Mouse (Mus musculus) neural tube, embryonic 14.5 days (tissue): Measurements from ENCODE around the gene Casp9. TPM values are rescaled to one million over a fixed set of nuclear protein-coding genes. Genes with fewer than 3 reads are reported as not detected.
"Not testable (repeated sequence)": the region's sequence is repeated elsewhere in the genome, so short reads cannot be mapped to it uniquely, and the experiment has no call there.

Source experiments
- ATAC-seq: fragments of 200-750 bp; cut with Nextera tagmentation; 2 replicates; pipeline ENCODE4 v1.8.0; 2017; ENCODE audit warnings: low read depth, mild to moderate bottlenecking, moderate TSS enrichment, moderate library complexity
- H3K27ac ChIP-seq: fragments of 300-500 bp; sonication (generic); 2 replicates; pipeline ENCODE4 v1.5.1; 2014; ENCODE audit warnings: low read depth, mild to moderate bottlenecking, control low read depth, low read length, moderate library complexity, mixed read lengths
- H3K27me3 ChIP-seq: fragments of 300-500 bp; sonication (generic); 2 replicates; pipeline ENCODE4 v1.6.1; 2014; ENCODE audit warnings: low read length; ENCODE audit not compliant: control insufficient read depth, insufficient read depth
- H3K36me3 ChIP-seq: fragments of 300-500 bp; sonication (generic); 2 replicates; pipeline ENCODE4 v1.6.1; 2014; ENCODE audit warnings: low read length, mixed read lengths; ENCODE audit not compliant: control insufficient read depth, insufficient read depth
- H3K4me1 ChIP-seq: fragments of 300-500 bp; sonication (generic); 2 replicates; pipeline ENCODE4 v1.6.1; 2014; ENCODE audit warnings: low read length; ENCODE audit not compliant: control insufficient read depth, insufficient read depth
- H3K4me2 ChIP-seq: fragments of 300-500 bp; sonication (generic); 2 replicates; pipeline ENCODE4 v1.6.1; 2014; ENCODE audit warnings: mild to moderate bottlenecking, low read depth, low read length, control low read depth
- H3K4me3 ChIP-seq: fragments of 300-500 bp; sonication (generic); 2 replicates; pipeline ENCODE4 v1.5.1; 2014; ENCODE audit warnings: low read depth, low read length, control low read depth, mixed read lengths
- H3K9ac ChIP-seq: fragments of 300-500 bp; sonication (generic); replicated peaks from 2 replicates; pipeline ENCODE4 v1.6.1; 2014; ENCODE audit warnings: low read depth, mild to moderate bottlenecking, control low read depth, low read length, mixed read lengths
- H3K9me3 ChIP-seq: fragments of 300-500 bp; sonication (generic); 2 replicates; pipeline ENCODE4 v1.6.1; 2016; ENCODE audit warnings: low read length; ENCODE audit not compliant: control insufficient read depth
- WGBS: fragments of 180-500 bp; shearing (Covaris S2); extraction: QIAGEN DNeasy Blood & Tissue Kit; methylation state at CpG from one replicate; pipeline ENCODE4 v1.1.7; 2014; 5-methylcytosine and 5-hydroxymethylcytosine counted together
- polyA plus RNA-seq: library from polyadenylated mRNA; unstranded; fragments of >200 nt; fragmentation: Nextera tagmentation; extraction: Ambion mirVana; gene quantifications from 2 replicates; pipeline ENCODE4 v1.2.1, GENCODE M21; 2014

Gene Casp9
- polyA plus RNA-seq, 1 experiment from 2014 or later = 17.3 TPM

DNA sequence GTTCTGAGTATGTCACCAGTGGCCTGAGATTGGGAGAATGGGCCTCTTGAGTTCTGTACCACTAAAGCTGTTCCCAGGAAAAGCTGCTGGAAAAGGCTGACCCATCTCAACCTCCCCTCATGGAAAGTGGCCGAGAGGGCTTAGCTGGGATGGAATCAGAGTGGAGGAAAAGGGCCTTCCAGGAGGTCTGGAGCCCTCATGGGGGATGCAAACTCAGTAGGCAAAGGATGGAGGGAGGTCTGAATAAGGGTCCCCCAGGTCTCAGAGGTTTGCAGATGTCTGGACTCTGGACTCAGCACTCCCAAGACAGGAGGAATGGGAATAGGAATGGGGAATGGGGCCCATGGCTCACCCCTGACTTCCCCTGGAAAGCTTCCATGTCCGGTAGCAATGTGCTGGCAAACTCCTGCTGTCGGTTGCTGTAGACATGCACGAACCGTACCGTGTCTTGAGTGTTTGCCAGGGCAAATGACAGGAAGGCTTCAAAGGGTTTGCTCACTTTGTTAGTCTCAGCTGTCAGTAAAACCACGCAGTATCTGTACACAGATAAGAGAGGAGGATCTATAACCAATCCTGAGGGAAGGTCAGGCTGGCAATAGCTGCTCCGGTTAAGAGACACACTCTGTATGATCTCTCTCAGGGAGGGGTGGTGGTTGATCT lies 23.8 kb upstream of the Casp9 start:
- Histone ChIP-seq H3K27me3 (no peaks in the 10 kb centered on the region), H3K9ac (no peak overlapping the region), H3K4me1 (peaks cover 6% of the 10 kb centered on the region; the same call in 1 of the 2 replicates), H3K4me3 (no peak overlapping the region), H3K9me3 (no peaks in the 10 kb centered on the region), H3K27ac (no peak overlapping the region), H3K36me3 (peaks cover 38% of the 10 kb centered on the region), H3K4me2 (no peak overlapping the region)
- ATAC-seq = no peak
- WGBS = 90% methylated on average over 8 of the region's 8 CpGs

DNA sequence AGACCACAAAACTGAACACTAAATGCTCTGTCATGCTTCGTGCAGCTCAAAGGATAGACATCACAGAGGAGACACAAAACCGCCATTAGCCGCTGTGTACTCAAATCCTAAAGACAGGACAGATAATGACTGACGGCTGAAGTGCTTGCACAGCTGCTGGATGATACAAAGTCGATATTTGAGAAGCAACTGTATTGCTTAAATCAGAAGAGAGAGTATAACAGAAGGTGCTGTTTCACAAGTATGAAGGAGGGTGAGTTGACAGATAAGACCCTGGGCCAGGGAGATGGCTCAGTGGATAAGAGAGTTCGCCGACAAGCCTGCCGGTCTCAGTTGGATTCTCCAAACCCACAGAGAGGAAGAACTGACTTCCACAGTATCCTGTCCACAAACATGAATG lies 21.6 kb upstream of the Casp9 start:
- 93% methylated on average over 8 of the region's 8 CpGs for WGBS
- Histone ChIP-seq H3K36me3 (peaks cover 55% of the 10 kb centered on the region), H3K4me1 (peaks cover 2% of the 10 kb centered on the region; the same call in 1 of the 2 replicates), H3K27me3 (no peaks in the 10 kb centered on the region), H3K9me3 (no peaks in the 10 kb centered on the region), H3K4me3 (no peak overlapping the region), H3K4me2 (no peak overlapping the region), H3K9ac (no peak overlapping the region), H3K27ac (no peak overlapping the region)
- no peak for ATAC-seq

DNA sequence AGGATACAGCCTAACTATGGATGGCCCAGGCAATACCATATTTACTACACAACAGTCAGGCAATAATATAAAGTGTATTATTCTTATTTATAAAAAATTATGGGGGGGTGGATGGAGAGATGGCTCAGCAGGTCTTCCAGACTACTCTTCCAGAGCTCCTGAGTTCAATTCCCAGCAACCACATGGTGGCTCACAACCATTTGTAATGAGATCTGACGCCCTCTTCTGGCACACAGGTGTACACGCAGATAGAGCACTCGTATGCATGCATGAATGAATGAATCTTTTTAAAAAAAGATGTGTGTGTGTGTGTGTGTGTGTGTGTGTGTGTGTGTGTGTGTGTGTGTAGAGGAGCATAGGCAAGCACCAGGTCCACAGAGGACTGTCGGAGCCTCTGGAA lies 20.4 kb upstream of the Casp9 start:
- peaks cover 51% of the 10 kb centered on the region for H3K36me3 ChIP-seq
- 89% methylated on average over 4 of the region's 4 CpGs for WGBS
- ATAC-seq, H3K27ac ChIP-seq, H3K4me1 ChIP-seq, H3K4me3 ChIP-seq, H3K27me3 ChIP-seq, H3K9ac ChIP-seq, H3K4me2 ChIP-seq, H3K9me3 ChIP-seq: not testable (repeated sequence)

DNA sequence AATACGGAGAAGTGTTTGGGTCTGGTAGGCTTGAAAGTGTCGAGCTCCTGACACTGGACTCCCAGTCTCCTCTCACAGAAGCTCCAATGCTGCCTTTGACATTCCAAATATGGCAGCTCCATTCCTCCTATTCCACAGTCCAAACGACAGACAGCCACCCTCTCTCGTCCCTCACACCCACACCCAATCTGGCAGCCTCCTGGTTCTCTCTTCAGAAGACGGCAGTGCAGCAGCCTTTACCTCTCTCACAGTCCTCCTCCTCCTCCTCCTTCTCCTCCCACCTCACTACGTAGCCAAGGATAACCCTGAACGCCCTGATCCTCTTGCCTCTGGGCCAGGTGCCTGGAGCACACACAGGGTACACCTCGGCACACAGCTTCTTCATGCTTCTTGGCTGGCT lies 13.6 kb upstream of the Casp9 start:
- no peaks in the 10 kb centered on the region for H3K9me3 ChIP-seq
- ATAC-seq = no peak
- H3K4me2 ChIP-seq = no peak overlapping the region
- no peak overlapping the region for H3K9ac ChIP-seq
- no peaks in the 10 kb centered on the region for H3K27me3 ChIP-seq
- H3K4me1 ChIP-seq = no peaks in the 10 kb centered on the region
- H3K36me3 ChIP-seq = peaks cover 57% of the 10 kb centered on the region
- no peak overlapping the region for H3K4me3 ChIP-seq
- no peak overlapping the region for H3K27ac ChIP-seq
- WGBS = 93% methylated on average over 8 of the region's 8 CpGs

DNA sequence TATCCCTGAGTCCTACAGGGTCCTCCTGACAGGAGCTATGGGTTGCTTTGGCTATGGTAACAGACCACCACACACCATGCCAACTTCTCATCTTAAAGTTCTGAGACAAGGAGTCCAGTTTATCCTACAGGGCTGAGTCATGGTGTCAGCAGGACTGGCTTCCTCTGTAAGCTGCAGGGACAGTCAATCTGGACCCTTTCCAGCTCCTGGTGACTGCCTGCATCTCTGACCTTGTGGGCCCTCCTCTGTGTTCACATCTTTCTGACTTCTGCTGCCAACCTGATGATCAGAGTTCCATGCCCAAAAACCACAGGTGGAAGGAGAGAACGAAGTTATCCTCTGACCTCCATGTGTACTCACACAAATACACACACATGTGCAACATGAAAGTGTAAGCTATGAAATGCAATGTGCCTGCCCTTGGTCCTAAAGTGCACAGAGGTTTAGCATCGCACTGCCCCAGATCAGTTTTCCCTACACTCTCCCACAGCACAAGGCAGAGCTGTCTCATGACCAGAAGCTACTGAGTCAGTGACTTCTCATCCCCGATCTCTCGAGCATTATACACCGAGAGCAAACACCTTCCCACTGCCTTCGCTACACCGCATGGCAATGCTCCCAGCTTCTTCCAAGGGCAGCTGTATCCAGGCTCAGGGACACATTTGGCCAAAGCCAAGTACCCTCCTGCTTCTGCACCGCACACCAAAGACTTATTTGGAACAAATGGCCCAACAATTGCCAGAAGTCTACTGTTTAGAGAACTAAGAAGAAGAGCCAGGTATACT lies 12.0 kb upstream of the Casp9 start:
- Histone ChIP-seq H3K4me1 (no peaks in the 10 kb centered on the region), H3K36me3 (peaks cover 47% of the 10 kb centered on the region), H3K27me3 (no peaks in the 10 kb centered on the region), H3K4me2 (no peak overlapping the region), H3K9me3 (no peaks in the 10 kb centered on the region), H3K9ac (no peak overlapping the region), H3K4me3 (no peak overlapping the region), H3K27ac (no peak overlapping the region)
- ATAC-seq = no peak
- 92% methylated on average over 8 of the region's 8 CpGs for WGBS

DNA sequence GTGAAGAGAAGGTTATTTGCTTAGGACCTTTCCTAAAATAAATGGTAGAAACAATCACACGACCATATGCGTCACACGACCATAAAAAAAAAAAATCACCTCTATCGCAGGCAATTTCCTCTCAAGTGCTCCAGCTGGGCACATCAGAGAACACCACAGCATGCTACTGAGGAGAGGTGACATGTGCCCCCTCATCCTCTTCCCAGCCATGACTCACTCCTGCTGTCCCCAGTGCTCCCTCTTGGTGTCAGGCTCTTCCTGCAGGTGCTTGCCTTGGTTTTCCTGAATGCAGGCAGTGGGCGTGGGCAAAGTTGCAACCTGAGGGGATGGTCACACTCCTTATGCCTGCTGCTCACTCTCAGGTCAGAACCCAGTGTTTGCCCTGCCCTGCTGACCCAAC lies 8.6 kb upstream of the Casp9 start:
- Histone ChIP-seq H3K36me3 (peaks cover 41% of the 10 kb centered on the region), H3K4me2 (no peak overlapping the region), H3K4me1 (peaks cover 3% of the 10 kb centered on the region; the same call in 1 of the 2 replicates), H3K9me3 (no peaks in the 10 kb centered on the region), H3K9ac (no peak overlapping the region), H3K4me3 (no peak overlapping the region), H3K27ac (no peak overlapping the region), H3K27me3 (no peaks in the 10 kb centered on the region)
- WGBS = 82% methylated on average over 5 of the region's 5 CpGs
- ATAC-seq = no peak

DNA sequence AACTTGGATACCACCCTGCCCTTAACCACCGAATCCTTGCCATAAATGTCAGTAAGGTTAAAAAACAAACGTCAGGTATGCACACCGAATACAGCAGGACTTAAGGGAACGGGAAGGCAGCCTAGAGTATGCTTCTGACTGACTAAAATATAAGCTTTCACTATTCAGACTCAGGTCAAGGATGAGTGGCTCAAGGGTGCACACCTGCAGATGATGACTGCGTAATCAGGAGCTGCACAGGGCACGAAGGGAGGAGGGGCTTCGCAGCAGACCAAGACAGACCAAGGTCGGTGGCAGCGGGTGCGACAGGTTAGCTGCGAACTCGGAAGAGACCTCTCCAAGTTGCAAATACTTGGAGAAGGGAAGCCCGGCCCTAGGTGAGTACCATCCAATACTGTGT lies 7.3 kb upstream of the Casp9 start:
- peaks cover 30% of the 10 kb centered on the region for H3K36me3 ChIP-seq
- WGBS = 92% methylated on average over 13 of the region's 13 CpGs
- ATAC-seq = no peak
- peaks cover 5% of the 10 kb centered on the region; the same call in 1 of the 2 replicates for H3K4me1 ChIP-seq
- no peak overlapping the region for H3K4me3 ChIP-seq
- H3K27me3 ChIP-seq = no peaks in the 10 kb centered on the region
- H3K9ac ChIP-seq = no peak overlapping the region
- no peak overlapping the region for H3K4me2 ChIP-seq
- H3K27ac ChIP-seq = no peak overlapping the region
- no peaks in the 10 kb centered on the region for H3K9me3 ChIP-seq

DNA sequence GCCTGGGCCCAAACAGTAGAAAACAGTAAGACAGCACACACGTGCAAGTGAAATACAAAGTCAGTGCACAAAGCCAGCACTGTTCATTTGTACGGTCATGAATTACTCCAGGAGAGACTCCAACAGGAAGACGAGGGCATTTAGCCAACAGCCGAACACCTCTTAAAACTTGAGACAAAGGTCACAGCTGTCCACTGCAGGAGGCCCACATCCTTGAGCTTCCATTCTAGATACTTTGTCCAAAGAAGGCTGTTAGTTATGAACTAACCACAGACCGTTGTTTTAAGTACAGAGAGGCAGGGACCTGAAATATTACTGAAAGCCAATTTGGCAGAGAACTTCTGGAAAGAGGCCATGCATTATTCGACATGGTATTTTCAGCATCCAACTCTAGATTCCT lies 6.4 kb upstream of the Casp9 start:
- H3K4me1 ChIP-seq = peaks cover 5% of the 10 kb centered on the region; the same call in 1 of the 2 replicates
- no peak for ATAC-seq
- peaks cover 22% of the 10 kb centered on the region for H3K36me3 ChIP-seq
- no peak overlapping the region for H3K9ac ChIP-seq
- no peak overlapping the region for H3K4me2 ChIP-seq
- WGBS = 57% methylated on average over 6 of the region's 6 CpGs
- no peak overlapping the region for H3K4me3 ChIP-seq
- H3K27me3 ChIP-seq = no peaks in the 10 kb centered on the region
- H3K27ac ChIP-seq = no peak overlapping the region
- H3K9me3 ChIP-seq = no peaks in the 10 kb centered on the region

DNA sequence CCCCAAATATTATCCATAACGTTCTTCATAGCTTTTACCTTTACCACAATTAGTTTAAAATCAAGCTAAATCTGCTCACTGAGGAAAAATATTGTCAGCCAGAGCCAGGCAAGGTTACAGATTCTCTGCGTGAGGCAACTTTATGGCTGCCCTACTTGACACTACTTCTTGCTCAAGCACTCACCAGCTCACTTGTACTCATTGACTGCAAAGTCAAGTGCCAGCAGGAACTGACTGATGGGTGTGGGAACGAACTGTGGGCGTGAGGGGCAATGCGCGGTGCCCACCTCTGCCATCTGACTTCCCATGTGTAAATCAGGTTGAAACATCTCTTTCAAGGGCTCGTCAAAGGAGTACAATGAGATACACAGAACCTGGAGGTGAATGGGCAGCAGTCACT lies 6.0 kb upstream of the Casp9 start:
- ATAC-seq = no peak
- Histone ChIP-seq H3K4me2 (no peak overlapping the region), H3K27ac (no peak overlapping the region), H3K9me3 (no peaks in the 10 kb centered on the region), H3K27me3 (no peaks in the 10 kb centered on the region), H3K36me3 (peaks cover 18% of the 10 kb centered on the region), H3K9ac (no peak overlapping the region), H3K4me3 (no peak overlapping the region), H3K4me1 (peaks cover 5% of the 10 kb centered on the region; the same call in 1 of the 2 replicates)
- 84% methylated on average over 7 of the region's 7 CpGs for WGBS
